Mouse (Mus musculus): ENCODE results near the gene Wipf2.
"Not testable (repeated sequence)": the region's sequence is repeated elsewhere in the genome, so short reads cannot be mapped to it uniquely, and the experiment has no call there.

Gene Wipf2

DNA sequence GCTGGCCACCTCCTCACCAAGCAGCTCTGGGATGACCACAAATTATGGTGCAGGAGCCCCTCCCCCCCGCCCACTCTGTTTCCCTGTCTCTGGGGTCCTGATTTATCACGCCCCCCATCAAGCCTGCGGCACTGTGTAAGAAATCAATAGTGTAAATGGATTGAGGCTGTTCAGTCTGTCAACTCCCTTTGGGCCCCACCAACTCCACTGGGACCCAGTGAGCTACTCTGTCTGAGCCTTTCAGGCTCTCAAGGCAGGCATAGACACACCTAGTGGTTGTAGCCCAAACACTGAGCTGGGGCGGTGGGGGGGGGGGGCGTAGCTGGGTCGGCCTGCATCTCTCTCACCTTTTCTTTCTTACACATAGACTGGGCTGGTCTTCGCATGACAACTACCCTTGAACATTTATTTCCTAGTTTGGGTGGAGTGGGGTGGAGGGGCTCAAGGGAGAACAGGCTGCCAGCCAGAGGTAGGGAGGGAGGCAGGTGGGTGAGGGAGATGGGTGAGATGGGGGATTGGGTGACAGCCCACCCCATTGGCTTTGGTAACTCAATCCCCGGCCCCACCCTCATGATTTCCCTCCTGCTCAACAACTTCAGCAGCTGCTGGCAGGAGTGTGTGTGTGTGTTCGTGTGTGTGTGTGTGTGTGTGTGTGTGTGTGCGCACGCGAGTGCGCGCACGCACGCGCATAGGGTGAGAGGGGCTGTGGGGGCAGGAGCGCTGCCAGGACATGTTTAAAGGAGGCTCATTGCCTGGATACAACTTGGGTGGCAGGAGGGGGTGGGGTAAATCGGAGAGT, 69.1 kb downstream of the Wipf2 start:
- DNase-seq, result peak in 1 of 2 experiments; percentile 43

- peak; percentile 67 to 71 for DNase-seq
Observed at GRCm38 (mm10) chr11:98933151-98933550, 69.7 kb downstream of the Wipf2 start.

GRCm38 (mm10) chr11:98933847-98934246, 70.4 kb downstream of the Wipf2 start:
- DNase-seq, result not testable (repeated sequence)

- DNase-seq, result no peak
Observed at GRCm38 (mm10) chr11:98934367-98934766, 70.9 kb downstream of the Wipf2 start.

DNA sequence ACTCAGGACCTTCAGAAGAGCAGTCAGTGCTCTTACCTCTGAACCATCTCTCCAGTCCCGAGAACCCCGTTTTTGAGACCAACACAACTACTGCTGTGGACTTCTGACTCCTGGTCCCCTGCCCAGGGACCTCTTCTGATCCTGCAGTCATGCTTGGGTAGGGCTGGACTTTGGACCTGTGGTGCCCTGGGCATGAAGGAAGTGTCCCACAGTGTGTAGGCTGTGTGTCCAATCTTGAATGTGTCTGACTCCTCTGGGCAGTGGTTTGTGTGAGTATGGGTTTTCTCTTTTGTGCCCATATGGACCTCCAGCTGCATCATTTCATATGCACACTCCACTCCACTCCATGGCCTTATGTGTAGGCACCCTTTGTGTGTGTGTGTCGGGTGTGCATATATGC, 71.7 kb downstream of the Wipf2 start:
- DNase-seq, result no peak

GRCm38 (mm10) chr11:98936170-98936569, 72.7 kb downstream of the Wipf2 start:
- DNase-seq, result no peak

GRCm38 (mm10) chr11:98936606-98937409, 73.4 kb downstream of the Wipf2 start:
- no peak for DNase-seq

DNA sequence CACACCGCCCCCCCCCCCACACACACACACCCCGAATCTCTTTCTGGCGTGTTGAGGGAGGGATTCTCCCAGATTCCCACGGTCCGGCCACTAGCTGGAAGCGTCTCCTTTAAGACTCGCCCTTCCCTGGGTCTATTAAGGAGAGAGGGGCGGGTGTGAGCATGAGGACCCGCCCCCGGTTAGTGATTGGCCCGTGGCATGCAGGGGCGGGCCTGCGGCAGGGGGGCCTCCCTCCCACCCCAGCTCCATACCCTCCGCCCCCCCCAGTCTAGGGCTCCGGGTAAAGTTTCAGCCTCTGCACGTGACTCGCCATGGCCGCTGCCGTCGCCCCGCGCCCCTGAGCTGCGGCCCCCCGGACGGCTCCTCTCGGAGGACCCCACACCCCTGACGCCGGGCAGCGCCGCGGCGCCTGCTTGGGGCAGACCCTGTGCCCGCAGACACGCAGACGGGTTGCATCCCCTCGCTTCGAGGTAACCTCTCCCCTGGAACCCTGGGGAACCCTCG, 74.0 kb downstream of the Wipf2 start:
- DNase-seq, result peak; percentile 85 to 91

DNA sequence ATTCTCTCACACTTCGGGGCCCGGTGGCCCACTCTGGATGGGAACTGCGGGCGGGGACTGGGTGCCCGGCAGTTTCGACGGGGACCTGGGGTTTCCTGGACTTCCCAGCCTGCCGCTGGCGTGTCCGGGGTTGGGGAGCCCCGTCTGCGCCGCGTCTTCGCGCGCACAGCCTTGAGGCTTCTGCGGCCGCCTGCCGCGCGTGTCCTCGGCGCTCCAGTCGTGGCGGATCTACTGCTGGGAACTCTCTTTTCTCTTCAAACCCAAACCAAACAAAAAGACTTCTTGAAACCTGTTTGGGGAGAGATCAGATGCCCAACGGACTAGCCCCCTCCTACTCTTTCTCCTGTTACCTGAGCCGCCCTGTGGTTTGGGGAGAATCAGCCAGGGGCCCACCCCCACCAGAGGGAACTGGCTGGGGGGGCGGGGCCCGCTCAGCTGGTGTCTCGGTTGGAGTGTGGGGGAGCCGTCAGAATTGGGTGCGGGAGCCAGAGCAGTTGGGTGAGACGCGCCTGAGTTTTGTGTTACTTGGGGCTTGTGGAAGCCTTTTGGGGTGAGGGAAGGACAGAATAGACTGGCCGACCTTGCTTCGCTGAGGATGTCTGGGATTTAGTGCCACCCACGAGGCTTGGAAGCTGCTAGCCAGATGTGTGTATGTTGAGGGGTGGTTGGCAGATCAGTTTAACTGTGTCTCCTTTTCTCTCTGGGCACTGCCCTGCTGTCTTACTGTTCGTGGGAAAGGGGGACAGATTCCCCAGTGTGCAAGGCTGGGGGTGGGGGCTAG, 74.7 kb downstream of the Wipf2 start:
- peak; percentile 74 to 83 for DNase-seq

GRCm38 (mm10) chr11:98938701-98939083, 75.3 kb downstream of the Wipf2 start:
- no peak for DNase-seq

DNA sequence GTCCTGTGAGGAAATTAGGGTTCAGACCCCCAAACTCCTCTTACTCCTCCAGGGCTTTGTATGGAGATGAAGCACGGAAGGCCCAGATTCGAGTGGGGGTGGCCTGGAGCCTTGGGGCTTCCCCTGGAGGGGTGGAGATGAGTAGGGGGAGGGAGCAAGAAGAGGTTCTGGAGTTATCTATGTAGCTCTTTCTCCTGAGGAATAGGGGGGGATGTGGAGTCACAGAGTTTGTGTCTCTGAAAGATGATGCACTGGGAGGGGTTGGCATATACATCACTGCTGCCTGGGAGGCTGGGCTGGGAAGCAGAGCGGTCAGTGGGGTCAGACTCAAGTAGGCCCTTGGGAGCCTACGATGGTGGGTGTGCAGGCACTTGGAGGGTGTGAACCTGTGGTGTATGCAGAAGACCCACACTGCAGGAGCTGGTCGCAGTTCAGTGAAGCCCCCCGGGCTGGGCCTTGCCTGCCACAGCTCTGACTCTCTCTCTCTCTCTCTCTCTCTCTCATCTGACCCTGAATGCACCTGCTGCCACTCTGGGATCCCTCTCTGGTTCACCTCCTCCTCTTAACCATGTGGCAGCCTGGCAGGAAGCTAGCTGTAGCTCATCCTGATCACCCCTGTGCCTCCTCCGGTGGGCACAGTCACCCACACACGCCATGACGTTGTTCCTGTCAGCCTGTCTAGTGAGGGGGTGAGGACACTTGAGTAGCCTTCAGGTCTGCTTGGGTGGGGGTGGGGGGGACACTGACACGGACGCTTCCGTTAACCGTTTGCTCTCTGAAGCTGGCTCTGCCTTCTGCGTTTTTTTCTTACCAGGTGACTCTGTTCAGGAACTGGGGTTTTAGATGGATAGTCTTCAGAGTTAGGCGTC, 75.9 kb downstream of the Wipf2 start:
- peak; percentile 64 to 80 for DNase-seq

- peak; percentile 35 to 50 for DNase-seq
Observed at GRCm38 (mm10) chr11:98939953-98940641, 76.7 kb downstream of the Wipf2 start.

DNA sequence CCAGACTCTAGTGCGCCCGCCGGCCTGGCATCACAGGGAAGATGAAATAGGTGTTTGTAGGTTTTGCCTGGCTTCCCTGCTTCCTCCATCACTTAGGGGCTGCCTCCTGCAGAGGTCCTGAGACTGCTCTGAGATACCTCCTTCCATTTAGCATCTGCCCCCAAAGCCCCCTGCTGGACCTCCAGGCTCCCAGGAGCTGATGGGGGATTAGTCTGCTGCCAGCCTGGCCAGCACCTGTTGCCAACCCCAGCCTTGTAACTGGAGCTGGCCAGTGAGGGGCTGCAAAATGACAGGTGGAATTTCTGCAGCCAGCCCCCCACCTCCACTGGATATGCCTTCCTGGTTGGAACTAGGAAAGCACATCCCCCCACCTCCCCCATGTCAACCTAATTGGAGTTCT, 77.3 kb downstream of the Wipf2 start:
- DNase-seq, result peak; percentile 28 to 48

DNA sequence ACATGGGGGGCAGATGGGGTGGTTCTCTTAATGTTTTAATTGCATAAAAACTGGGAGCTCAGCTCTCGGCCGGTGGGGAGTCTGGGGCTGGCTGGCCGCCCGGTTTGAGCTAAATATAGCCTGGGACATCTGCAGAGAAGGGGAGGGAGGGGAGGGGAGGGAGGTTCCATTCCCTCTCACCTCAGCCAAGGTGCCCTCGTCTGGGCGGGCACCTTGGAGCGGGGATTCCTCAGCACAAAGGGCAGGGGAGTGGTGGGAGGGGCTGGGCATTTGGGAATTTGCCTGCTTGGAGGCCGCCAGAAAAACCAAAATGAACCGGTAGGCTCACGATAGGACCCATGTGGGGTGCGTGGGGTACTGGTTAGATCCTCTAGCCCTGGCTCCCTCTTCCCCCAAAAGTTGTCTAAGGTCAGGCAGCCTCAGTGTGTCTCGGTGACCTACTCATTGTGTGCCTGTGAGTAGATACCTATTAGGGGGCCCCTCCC, 77.9 kb downstream of the Wipf2 start:
- no peak for DNase-seq

DNA sequence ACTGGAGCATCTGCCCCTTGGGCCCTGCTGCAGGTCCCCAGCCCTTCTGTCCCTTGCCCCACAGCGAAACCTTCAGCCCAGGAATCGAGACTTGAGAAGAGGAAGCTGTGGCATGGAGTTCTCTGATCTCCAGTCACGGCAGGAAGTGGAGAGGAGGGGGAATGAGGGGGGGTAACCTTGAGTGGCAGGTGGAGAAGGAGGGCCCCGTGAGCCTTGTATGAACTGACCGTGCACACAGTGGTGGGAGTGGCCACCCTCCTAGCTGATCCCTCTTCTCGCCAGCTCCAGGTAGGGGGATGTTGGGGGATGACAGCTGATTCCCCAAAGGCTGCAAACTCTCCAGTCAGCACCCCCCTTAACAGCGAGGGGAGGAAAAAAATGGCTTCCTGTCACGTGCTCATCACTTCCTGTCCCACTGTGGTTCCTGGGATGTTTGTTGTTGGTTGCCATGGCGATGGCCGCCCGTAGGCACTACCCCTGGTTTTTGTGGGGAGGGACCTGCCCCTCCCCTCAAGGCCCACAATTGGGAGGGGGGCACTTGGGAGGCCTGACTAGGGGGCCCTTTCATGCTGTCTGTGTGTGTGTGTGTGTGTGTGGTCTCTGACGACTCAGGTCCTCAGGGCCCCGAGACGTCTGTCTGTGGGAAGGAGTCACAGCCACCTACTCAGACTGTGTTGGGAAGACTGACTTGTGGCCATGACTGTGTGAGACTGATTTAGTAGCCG, 78.5 kb downstream of the Wipf2 start:
- peak; percentile 90 to 92 for DNase-seq

GRCm38 (mm10) chr11:98942555-98942922, 79.1 kb downstream of the Wipf2 start:
- DNase-seq, result no peak

DNA sequence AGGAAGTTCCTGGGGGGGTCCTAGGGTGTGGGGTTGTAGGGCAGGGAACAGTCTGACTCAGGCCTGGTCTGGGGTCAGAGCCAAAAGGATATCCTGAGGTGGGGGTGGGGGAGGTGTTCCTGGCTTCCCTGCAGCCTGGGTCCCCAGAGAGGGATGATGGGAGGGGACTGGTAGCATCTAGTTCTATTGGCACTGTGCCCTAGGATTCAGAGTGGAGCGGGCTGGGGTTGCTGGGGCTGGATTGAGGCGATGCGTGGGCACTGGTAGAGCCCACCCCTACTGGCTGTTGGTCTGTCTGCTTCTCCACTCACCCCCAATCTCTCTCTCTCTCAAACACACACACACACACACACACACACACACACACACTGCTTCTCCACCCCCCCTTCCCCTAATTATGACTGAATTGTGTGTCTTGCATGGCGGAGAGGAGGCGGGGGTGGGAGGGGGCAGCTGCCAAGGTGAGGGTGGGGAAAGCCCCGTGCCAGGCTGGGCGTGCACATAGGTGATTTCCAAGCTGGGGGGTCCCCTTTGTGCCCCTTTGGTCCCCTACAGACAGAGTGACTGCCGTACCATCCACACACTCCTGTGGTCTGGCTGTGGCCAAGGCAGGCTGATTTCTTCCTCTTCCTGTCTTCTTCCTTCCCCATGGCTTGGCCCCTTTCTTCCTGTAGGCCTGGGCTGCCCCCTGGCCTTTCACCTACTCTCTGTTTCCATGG, 79.6 kb downstream of the Wipf2 start:
- DNase-seq, result peak; percentile 41 to 57

DNA sequence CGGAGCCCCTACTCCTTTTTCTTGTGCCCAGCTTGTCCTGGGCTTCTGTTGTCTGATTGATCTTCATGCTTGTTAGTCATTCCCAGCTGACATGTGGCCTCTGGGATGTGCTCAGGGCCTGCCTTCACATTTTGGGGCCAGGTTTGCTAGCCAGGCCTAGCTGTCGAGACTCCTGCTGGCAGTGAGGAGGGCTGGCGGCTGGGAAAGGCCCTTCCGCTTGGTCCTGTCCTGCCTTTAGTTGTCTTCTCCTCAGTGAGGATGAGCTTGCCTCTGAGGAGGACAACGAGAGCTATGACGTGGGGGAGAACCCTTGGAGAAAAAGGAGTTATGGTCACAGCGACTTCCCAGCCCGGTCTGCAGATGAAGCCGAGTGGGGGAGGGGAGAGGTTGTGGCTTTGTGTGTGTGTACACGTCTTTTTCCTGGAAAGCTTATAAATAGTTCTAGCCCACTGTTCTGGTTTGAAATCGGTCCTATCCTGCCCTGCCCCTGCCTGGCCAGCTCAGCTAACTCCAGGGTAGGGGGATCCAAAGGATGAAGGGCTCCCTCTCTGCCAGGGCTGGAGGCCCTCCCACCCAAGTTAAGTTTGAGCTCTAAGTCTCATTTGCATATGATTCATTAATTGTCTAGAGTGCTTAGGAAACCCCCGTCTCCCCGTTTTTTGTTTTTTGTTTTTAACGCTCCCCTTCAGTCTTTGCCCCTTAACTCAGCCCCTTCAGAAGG, 80.5 kb downstream of the Wipf2 start:
- DNase-seq, result peak; percentile 34 to 42
